Mouse (Mus musculus) left cerebral cortex, postnatal 4 days (tissue): Measurements from ENCODE around the gene Plscr3. TPM values are rescaled to one million over a fixed set of nuclear protein-coding genes. Genes with fewer than 3 reads are reported as not detected.

ENCODE experiments used
- DNase-seq: peaks from one replicate; pipeline ENCODE4 v3.0.0-alpha.2; 2022
- intact Hi-C: fragments of 180-260 bp; cut with DNase I; formaldehyde crosslinking; loops from one replicate; pipeline ENCODE4 v1.15.1; 2025
- total RNA-seq, 2 experiments: library from RNA; stranded (reverse); gene quantifications; 2 replicates each; pipeline ENCODE4 v1.2.3; 2021

The Plscr3 gene
- 10 to 100 TPM; 46.2 to 52.1 TPM for total RNA-seq

- intact Hi-C loops = no loop called here
Measured at GRCm38 (mm10) chr11:69846198-69846680, at the start of gene Plscr3. Gene Plscr3, plus strand, starts transcription at chr11:69846376.

GRCm38 (mm10) chr11:69797924-69798323 is 48.3 kb upstream of the Plscr3 start:
- no peak for DNase-seq
- intact Hi-C loops = no loop called here

More at GRCm38 (mm10) chr11:69846198-69846680, at the start of gene Plscr3:
- DNase-seq = peak; percentile 97

GRCm38 (mm10) chr11:69799394-69800137 is 46.6 kb upstream of the Plscr3 start:
- intact Hi-C loops = loop anchor here (5.0 kb wide), 2 partner anchors 37 to 38 kb away; partner anchors contain the start of genes Nlgn2, Slc35g3 and Tmem256
- peak; percentile 61 for DNase-seq

- intact Hi-C loops = loop anchor here (5.0 kb wide), 2 partner anchors 37 to 38 kb away; partner anchors contain the start of genes Nlgn2, Slc35g3 and Tmem256
- peak; percentile 83 for DNase-seq
Measured at GRCm38 (mm10) chr11:69800138-69800391, 46.1 kb upstream of the Plscr3 start.

- intact Hi-C loops = loop anchor here (5.0 kb wide), 2 partner anchors 37 to 38 kb away; partner anchors contain the start of genes Nlgn2, Slc35g3 and Tmem256
- DNase-seq = peak; percentile 88
Measured at GRCm38 (mm10) chr11:69800392-69801197, 45.6 kb upstream of the Plscr3 start.

GRCm38 (mm10) chr11:69801379-69801977 is 44.7 kb upstream of the Plscr3 start, which contains the start of gene Fgf11:
Gene Fgf11, minus strand, starts transcription at chr11:69801857.
- intact Hi-C loops = loop anchor here (5.0 kb wide), 2 partner anchors 36 to 39 kb away; partner anchors contain the start of genes Nlgn2, Slc35g3 and Tmem256
- no peak for DNase-seq

GRCm38 (mm10) chr11:69802648-69803105 is 43.5 kb upstream of the Plscr3 start:
- DNase-seq = peak; percentile 89
- intact Hi-C loops = loop anchor here (5.0 kb wide), 2 partner anchors 35 to 40 kb away; partner anchors contain the start of genes Nlgn2, Slc35g3 and Tmem256

GRCm38 (mm10) chr11:69803328-69803727 is 42.8 kb upstream of the Plscr3 start:
- no peak for DNase-seq
- intact Hi-C loops = loop anchor here (5.0 kb wide), 2 partner anchors 34 to 41 kb away; partner anchors contain the start of genes Nlgn2, Slc35g3 and Tmem256

- DNase-seq = peak; percentile 50
- intact Hi-C loops = loop anchor here (5.0 kb wide), 2 partner anchors 33 to 42 kb away; partner anchors contain the start of genes Nlgn2, Slc35g3 and Tmem256
Measured at GRCm38 (mm10) chr11:69803786-69804651, 42.2 kb upstream of the Plscr3 start.

GRCm38 (mm10) chr11:69804652-69804940 is 41.6 kb upstream of the Plscr3 start:
- intact Hi-C loops = loop anchor here (5.0 kb wide), 2 partner anchors 33 to 42 kb away; partner anchors contain the start of genes Nlgn2, Slc35g3 and Tmem256
- DNase-seq = no peak

- intact Hi-C loops = loop anchor here (5.0 kb wide), 2 partner anchors 32 to 43 kb away; partner anchors contain the start of genes Nlgn2, Slc35g3 and Tmem256
- no peak for DNase-seq
Measured at GRCm38 (mm10) chr11:69804972-69805909, 40.9 kb upstream of the Plscr3 start, which contains the start of gene Tmem102. Gene Tmem102, minus strand, starts transcription at chr11:69805624.

- intact Hi-C loops = no loop called here
- no peak for DNase-seq
Measured at GRCm38 (mm10) chr11:69806378-69806777, 39.8 kb upstream of the Plscr3 start.

GRCm38 (mm10) chr11:69807641-69808040 is 38.5 kb upstream of the Plscr3 start:
- DNase-seq = no peak
- intact Hi-C loops = no loop called here

- intact Hi-C loops = no loop called here
- no peak for DNase-seq
Measured at GRCm38 (mm10) chr11:69810280-69810679, 35.9 kb upstream of the Plscr3 start.

- intact Hi-C loops = no loop called here
- DNase-seq = no peak
Measured at GRCm38 (mm10) chr11:69815155-69815554, 31.0 kb upstream of the Plscr3 start, which contains the start of gene Gm39566. Gene Gm39566, minus strand, starts transcription at chr11:69815298.

GRCm38 (mm10) chr11:69816520-69816919 is 29.7 kb upstream of the Plscr3 start:
- intact Hi-C loops = no loop called here
- DNase-seq = no peak

GRCm38 (mm10) chr11:69818365-69818764 is 27.8 kb upstream of the Plscr3 start, which contains the start of gene Spem2:
Gene Spem2, minus strand, starts transcription at chr11:69818465.
- intact Hi-C loops = no loop called here

GRCm38 (mm10) chr11:69818871-69819270 is 27.3 kb upstream of the Plscr3 start:
- intact Hi-C loops = no loop called here
- no peak for DNase-seq

More at GRCm38 (mm10) chr11:69818365-69818764, 27.8 kb upstream of the Plscr3 start, which contains the start of gene Spem2:
- no peak for DNase-seq
